Mouse (Mus musculus): Measurements from ENCODE around the gene Bach2. TPM values are rescaled to one million over a fixed set of nuclear protein-coding genes. Genes with fewer than 3 reads are reported as not detected.

Gene Bach2
- polyA plus RNA-seq, 2 experiments from 2014 or later: 21.5 to 23.6 TPM

- ATAC-seq: peak; percentile 69
Observed at GRCm38 (mm10) chr4:32225191-32225590, 13.4 kb upstream of the Bach2 start.

- ATAC-seq: no peak
Observed at GRCm38 (mm10) chr4:32227970-32228557, 10.5 kb upstream of the Bach2 start.

- peak; percentile 73 for ATAC-seq
Observed at GRCm38 (mm10) chr4:32229266-32229665, 9.3 kb upstream of the Bach2 start.

- ATAC-seq: no peak
Observed at GRCm38 (mm10) chr4:32231258-32232055, 7.1 kb upstream of the Bach2 start.

GRCm38 (mm10) chr4:32235920-32236705 is 2.5 kb upstream of the Bach2 start:
- ATAC-seq: no peak

GRCm38 (mm10) chr4:32238921-32239748 is 531 bp downstream of the Bach2 start:
- peak; percentile 44 for ATAC-seq

GRCm38 (mm10) chr4:32239749-32240131 is 1.1 kb downstream of the Bach2 start:
- ATAC-seq: peak; percentile 37

GRCm38 (mm10) chr4:32240457-32241030 is 1.9 kb downstream of the Bach2 start:
- ATAC-seq: no peak

GRCm38 (mm10) chr4:32241351-32241980 is 2.9 kb downstream of the Bach2 start:
- no peak for ATAC-seq

GRCm38 (mm10) chr4:32242122-32242615 is 3.6 kb downstream of the Bach2 start:
- ATAC-seq: no peak

- ATAC-seq: no peak
Observed at GRCm38 (mm10) chr4:32243458-32243857, 4.9 kb downstream of the Bach2 start.

- ATAC-seq: no peak
Observed at GRCm38 (mm10) chr4:32244092-32244745, 5.6 kb downstream of the Bach2 start.

GRCm38 (mm10) chr4:32245586-32245985 is 7.0 kb downstream of the Bach2 start:
- ATAC-seq: no peak

GRCm38 (mm10) chr4:32246020-32246419 is 7.4 kb downstream of the Bach2 start:
- no peak for ATAC-seq

- ATAC-seq: no peak
Observed at GRCm38 (mm10) chr4:32246801-32247200, 8.2 kb downstream of the Bach2 start.

- ATAC-seq: no peak
Observed at GRCm38 (mm10) chr4:32247463-32248113, 9.0 kb downstream of the Bach2 start.

GRCm38 (mm10) chr4:32248236-32248635 is 9.6 kb downstream of the Bach2 start:
- peak; percentile 44 for ATAC-seq

- no peak for ATAC-seq
Observed at GRCm38 (mm10) chr4:32248990-32249393, 10.4 kb downstream of the Bach2 start.

GRCm38 (mm10) chr4:32249748-32250332 is 11.2 kb downstream of the Bach2 start:
- peak; percentile 31 for ATAC-seq

All from CD4-positive, CD25-positive, alpha-beta regulatory T cell, adult 4 months (primary cell).